Mouse (Mus musculus): ENCODE measurements around the gene Gm973. TPM values are rescaled to one million over a fixed set of nuclear protein-coding genes. Genes with fewer than 3 reads are reported as not detected.

The Gm973 gene
- polyA plus RNA-seq, 1 experiment from 2014 or later: 9.2 TPM

- H3K4me3 ChIP-seq: no peak overlapping the region
- H3K27ac ChIP-seq (replicated peaks): peak overlapping the region; percentile 61
- H3K4me2 ChIP-seq (replicated peaks): no peak overlapping the region
- H3K27me3 ChIP-seq: no peaks in the 10 kb centered on the region
- H3K36me3 ChIP-seq: no peaks in the 10 kb centered on the region
- peak; percentile 81; the same call in 1 of the 2 replicates for ATAC-seq (replicated peaks)
- WGBS: 47% methylated on average over 11 of the region's 11 CpGs
- H3K9me3 ChIP-seq: no peaks in the 10 kb centered on the region
- peaks cover 13% of the 10 kb centered on the region for H3K4me1 ChIP-seq
- H3K9ac ChIP-seq (replicated peaks): no peak overlapping the region
Observed at GRCm38 (mm10) chr1:59602531-59603416, 86.7 kb downstream of the Gm973 start.

GRCm38 (mm10) chr1:59603417-59603712 is 87.3 kb downstream of the Gm973 start:
- Histone ChIP-seq H3K4me2 (replicated peaks) (no peak overlapping the region), H3K9ac (replicated peaks) (no peak overlapping the region), H3K9me3 (no peaks in the 10 kb centered on the region), H3K27ac (replicated peaks) (peak overlapping the region; percentile 61), H3K27me3 (no peaks in the 10 kb centered on the region), H3K4me1 (peaks cover 13% of the 10 kb centered on the region), H3K4me3 (no peak overlapping the region), H3K36me3 (no peaks in the 10 kb centered on the region)
- 83% methylated on average over 2 of the region's 2 CpGs for WGBS
- ATAC-seq (replicated peaks): no peak

DNA sequence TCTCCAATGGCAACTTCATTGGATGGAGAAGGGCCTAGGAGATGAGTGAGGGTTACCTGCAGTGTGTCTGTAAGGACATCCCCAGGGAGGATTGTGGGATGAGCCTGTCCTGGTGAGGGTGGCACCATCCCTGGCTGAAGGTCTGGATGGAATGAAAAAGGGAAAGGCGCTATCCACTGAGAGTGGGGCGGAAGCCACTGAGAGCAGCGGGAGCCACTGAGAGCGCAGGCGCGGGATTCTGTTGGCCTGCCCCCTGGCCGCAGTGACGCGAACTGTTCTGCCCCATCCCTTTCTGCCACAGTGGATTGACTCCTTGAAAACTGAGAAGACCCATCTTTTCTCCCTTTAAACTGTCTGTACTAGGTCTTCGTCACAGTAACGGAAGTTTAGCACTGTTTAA is 87.8 kb downstream of the Gm973 start:
- Histone ChIP-seq H3K4me1 (peaks cover 13% of the 10 kb centered on the region), H3K27ac (replicated peaks) (peak overlapping the region; percentile 61; the same call in 1 of the 2 replicates), H3K4me3 (no peak overlapping the region), H3K4me2 (replicated peaks) (no peak overlapping the region), H3K36me3 (no peaks in the 10 kb centered on the region), H3K9me3 (no peaks in the 10 kb centered on the region), H3K9ac (replicated peaks) (no peak overlapping the region), H3K27me3 (no peaks in the 10 kb centered on the region)
- peak; percentile 58; the same call in 1 of the 2 replicates for ATAC-seq (replicated peaks)
- WGBS: 13% methylated on average over 11 of the region's 11 CpGs

DNA sequence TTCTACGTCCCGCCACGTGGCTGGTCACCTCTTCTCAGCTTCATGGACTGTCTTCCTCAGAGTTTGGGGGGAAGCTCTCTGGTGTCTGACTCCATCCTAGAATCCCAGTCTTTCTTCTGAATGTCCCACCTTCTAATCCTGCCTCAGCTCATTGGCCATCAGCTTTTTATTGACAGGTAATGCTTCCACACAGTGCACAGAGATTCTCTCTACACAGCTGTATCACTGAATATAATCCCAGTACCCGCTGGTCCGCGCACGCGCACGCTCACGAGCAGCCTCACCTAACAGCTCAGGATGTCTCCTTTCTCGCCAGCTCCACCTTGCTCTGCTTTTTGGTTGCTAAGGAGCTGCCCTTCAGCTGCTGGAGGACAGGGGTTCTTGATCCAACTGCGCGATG is 90.4 kb downstream of the Gm973 start:
- no peak overlapping the region for H3K4me2 ChIP-seq (replicated peaks)
- ATAC-seq (replicated peaks): no peak
- WGBS: 89% methylated on average over 13 of the region's 13 CpGs
- H3K27me3 ChIP-seq: no peaks in the 10 kb centered on the region
- H3K4me3 ChIP-seq: no peak overlapping the region
- no peak overlapping the region for H3K27ac ChIP-seq (replicated peaks)
- H3K9ac ChIP-seq (replicated peaks): no peak overlapping the region
- no peaks in the 10 kb centered on the region for H3K9me3 ChIP-seq
- H3K4me1 ChIP-seq: peaks cover 13% of the 10 kb centered on the region
- H3K36me3 ChIP-seq: no peaks in the 10 kb centered on the region

DNA sequence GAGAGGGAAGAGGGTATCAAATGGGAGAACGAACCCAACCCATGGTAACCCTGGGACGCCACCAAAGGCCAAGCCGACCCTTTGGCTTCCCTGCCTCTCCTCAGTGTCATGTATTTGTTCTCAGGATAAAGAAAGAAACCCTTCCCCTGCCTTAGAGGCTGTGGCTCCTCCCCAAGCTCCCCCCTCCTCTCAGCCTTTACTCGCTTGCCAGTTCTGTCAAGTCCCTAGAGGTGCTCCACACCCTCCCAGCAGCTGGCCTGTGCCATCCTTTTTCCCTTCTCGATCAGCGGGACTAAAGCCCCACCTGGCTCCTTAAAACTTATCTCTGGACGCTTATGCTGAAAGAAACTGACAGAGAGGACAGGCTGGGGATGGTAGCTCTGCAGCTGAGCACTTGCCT is 91.0 kb downstream of the Gm973 start:
- Histone ChIP-seq H3K36me3 (no peaks in the 10 kb centered on the region), H3K27ac (replicated peaks) (no peak overlapping the region), H3K9ac (replicated peaks) (no peak overlapping the region), H3K4me2 (replicated peaks) (no peak overlapping the region), H3K4me3 (no peak overlapping the region), H3K9me3 (no peaks in the 10 kb centered on the region), H3K4me1 (peaks cover 13% of the 10 kb centered on the region), H3K27me3 (no peaks in the 10 kb centered on the region)
- ATAC-seq (replicated peaks): no peak
- 52% methylated on average over 7 of the region's 7 CpGs for whole genome bisulfite sequencing

DNA sequence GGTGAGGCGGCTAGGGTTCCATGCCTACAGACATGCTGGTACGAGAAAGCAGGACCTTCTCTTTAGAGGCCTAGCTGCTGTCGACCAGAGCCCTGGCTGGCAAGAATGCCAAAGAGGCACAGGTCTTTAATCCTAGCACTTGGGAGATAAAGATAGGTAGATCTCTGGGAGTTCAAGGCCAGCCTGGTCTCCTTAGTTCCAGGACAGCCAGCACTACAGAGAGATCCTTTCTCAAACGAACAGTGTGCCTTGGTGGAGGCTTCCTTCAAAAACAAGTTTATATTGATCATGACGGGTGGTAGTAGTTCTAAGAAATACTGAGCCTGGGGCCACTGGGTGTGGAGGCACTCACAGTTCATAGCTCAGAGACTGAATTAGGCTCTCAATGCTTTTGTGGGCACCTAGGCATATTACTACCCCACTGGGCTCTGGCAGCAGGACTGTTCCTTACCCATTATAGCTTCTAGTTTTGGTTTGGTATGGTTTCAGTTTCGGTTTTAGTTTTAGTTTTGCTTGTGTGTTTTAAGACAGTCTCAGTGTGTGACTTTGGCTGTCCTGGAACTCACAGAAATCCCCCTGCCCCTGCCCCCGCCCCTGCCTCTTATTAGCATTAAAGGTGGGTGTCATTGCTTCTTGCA is 92.2 kb downstream of the Gm973 start:
- H3K4me1 ChIP-seq: peaks cover 6% of the 10 kb centered on the region
- no peak overlapping the region for H3K9ac ChIP-seq (replicated peaks)
- no peaks in the 10 kb centered on the region for H3K9me3 ChIP-seq
- H3K4me3 ChIP-seq: no peak overlapping the region
- no peak overlapping the region for H3K4me2 ChIP-seq (replicated peaks)
- WGBS: 88% methylated on average over 7 of the region's 7 CpGs
- ATAC-seq (replicated peaks): no peak
- H3K36me3 ChIP-seq: no peaks in the 10 kb centered on the region
- H3K27me3 ChIP-seq: no peaks in the 10 kb centered on the region
- H3K27ac ChIP-seq (replicated peaks): no peak overlapping the region

GRCm38 (mm10) chr1:59608920-59609319 is 92.9 kb downstream of the Gm973 start:
- Histone ChIP-seq H3K27me3 (no peaks in the 10 kb centered on the region), H3K4me2 (replicated peaks) (no peak overlapping the region), H3K27ac (replicated peaks) (no peak overlapping the region), H3K36me3 (no peaks in the 10 kb centered on the region), H3K9ac (replicated peaks) (no peak overlapping the region), H3K9me3 (no peaks in the 10 kb centered on the region), H3K4me3 (no peak overlapping the region), H3K4me1 (peaks cover 2% of the 10 kb centered on the region)
- ATAC-seq (replicated peaks): no peak
- WGBS: 62% methylated on average over 5 of the region's 5 CpGs

- Histone ChIP-seq H3K36me3 (no peaks in the 10 kb centered on the region), H3K4me3 (no peak overlapping the region), H3K27ac (replicated peaks) (no peak overlapping the region), H3K9me3 (no peaks in the 10 kb centered on the region), H3K4me2 (replicated peaks) (no peak overlapping the region), H3K4me1 (no peaks in the 10 kb centered on the region), H3K27me3 (no peaks in the 10 kb centered on the region), H3K9ac (replicated peaks) (no peak overlapping the region)
- no peak for ATAC-seq (replicated peaks)
- 87% methylated on average over 4 of the region's 4 CpGs for WGBS
Observed at GRCm38 (mm10) chr1:59609458-59609857, 93.4 kb downstream of the Gm973 start.

- WGBS: 91% methylated on average over 10 of the region's 10 CpGs
- H3K27me3 ChIP-seq: no peaks in the 10 kb centered on the region
- H3K27ac ChIP-seq (replicated peaks): no peak overlapping the region
- no peak overlapping the region for H3K4me2 ChIP-seq (replicated peaks)
- no peaks in the 10 kb centered on the region for H3K36me3 ChIP-seq
- ATAC-seq (replicated peaks): no peak
- H3K9ac ChIP-seq (replicated peaks): no peak overlapping the region
- H3K9me3 ChIP-seq: no peaks in the 10 kb centered on the region
- no peak overlapping the region for H3K4me3 ChIP-seq
- H3K4me1 ChIP-seq: no peaks in the 10 kb centered on the region
Observed at GRCm38 (mm10) chr1:59609896-59610295, 93.8 kb downstream of the Gm973 start.

- no peak for ATAC-seq (replicated peaks)
- H3K9ac ChIP-seq (replicated peaks): no peak overlapping the region
- H3K4me3 ChIP-seq: no peak overlapping the region
- no peaks in the 10 kb centered on the region for H3K9me3 ChIP-seq
- no peak overlapping the region for H3K27ac ChIP-seq (replicated peaks)
- no peak overlapping the region for H3K4me2 ChIP-seq (replicated peaks)
- H3K36me3 ChIP-seq: no peaks in the 10 kb centered on the region
- no peaks in the 10 kb centered on the region for H3K27me3 ChIP-seq
- H3K4me1 ChIP-seq: no peaks in the 10 kb centered on the region
- 93% methylated on average over 3 of the region's 3 CpGs for WGBS
Observed at GRCm38 (mm10) chr1:59610929-59611328, 94.9 kb downstream of the Gm973 start.

DNA sequence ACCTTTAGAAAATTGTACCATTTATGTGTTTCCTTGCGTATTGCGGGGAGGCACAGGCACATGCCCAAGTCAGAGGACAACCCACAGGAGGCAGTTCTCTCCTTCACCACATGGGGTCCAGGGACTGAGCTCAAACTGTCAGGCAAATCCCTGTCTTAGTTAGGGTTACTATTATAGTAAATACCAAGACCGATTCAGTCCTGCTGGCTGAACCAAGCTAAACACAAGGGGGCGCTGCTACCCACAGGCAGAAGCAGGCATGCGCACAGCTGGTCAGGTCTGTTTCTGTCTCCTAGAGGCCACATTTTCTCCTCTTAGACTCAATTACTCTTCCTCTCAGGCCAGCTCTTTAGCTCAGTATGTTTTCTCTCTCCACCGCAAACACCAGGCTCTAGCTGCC is 97.7 kb downstream of the Gm973 start:
- H3K4me2 ChIP-seq (replicated peaks): no peak overlapping the region
- ATAC-seq (replicated peaks): no peak
- no peaks in the 10 kb centered on the region for H3K36me3 ChIP-seq
- no peak overlapping the region for H3K4me3 ChIP-seq
- no peak overlapping the region for H3K27ac ChIP-seq (replicated peaks)
- no peaks in the 10 kb centered on the region for H3K9me3 ChIP-seq
- no peaks in the 10 kb centered on the region for H3K4me1 ChIP-seq
- WGBS: 46% methylated on average over 6 of the region's 6 CpGs
- H3K9ac ChIP-seq (replicated peaks): no peak overlapping the region
- H3K27me3 ChIP-seq: no peaks in the 10 kb centered on the region

GRCm38 (mm10) chr1:59615021-59615420 is 99.0 kb downstream of the Gm973 start:
- Histone ChIP-seq H3K4me1 (no peaks in the 10 kb centered on the region), H3K9ac (replicated peaks) (no peak overlapping the region), H3K27me3 (no peaks in the 10 kb centered on the region), H3K4me3 (no peak overlapping the region), H3K36me3 (no peaks in the 10 kb centered on the region), H3K27ac (replicated peaks) (no peak overlapping the region), H3K9me3 (no peaks in the 10 kb centered on the region), H3K4me2 (replicated peaks) (no peak overlapping the region)
- 84% methylated on average over 2 of the region's 2 CpGs for WGBS
- no peak for ATAC-seq (replicated peaks)
